Mouse (Mus musculus) heart, adult 8-10 months (tissue): ENCODE results near the gene Higd1a. TPM values are rescaled to one million over a fixed set of nuclear protein-coding genes. Genes with fewer than 3 reads are reported as not detected.

Experiments used
- DNase-seq: peaks from one replicate; pipeline ENCODE4 v3.0.0; 2022; ENCODE audit warnings: low spot score
- total RNA-seq, 4 experiments: library from RNA; stranded (reverse); gene quantifications; 2 replicates each; pipeline ENCODE4 v1.2.4; 2022

The Higd1a gene
- total RNA-seq, 4 experiments from 2014 or later = 186 to 221 (median 198) TPM

GRCm38 (mm10) chr9:121838829-121839621 lies 19.1 kb downstream of the Higd1a start, which contains the start of gene Ccdc13:
Gene Ccdc13 (minus strand): TSS chr9:121839461.
- DNase-seq = peak; percentile 49

GRCm38 (mm10) chr9:121838008-121838407 lies 20.2 kb downstream of the Higd1a start:
- no peak for DNase-seq

- DNase-seq = no peak
Measured at GRCm38 (mm10) chr9:121833825-121834224, 24.3 kb downstream of the Higd1a start.

- peak; percentile 77 for DNase-seq
Measured at GRCm38 (mm10) chr9:121830956-121831293, 27.2 kb downstream of the Higd1a start.

GRCm38 (mm10) chr9:121830243-121830955 lies 27.8 kb downstream of the Higd1a start:
- DNase-seq = peak; percentile 16

- no peak for DNase-seq
Measured at GRCm38 (mm10) chr9:121829270-121829992, 28.7 kb downstream of the Higd1a start.

GRCm38 (mm10) chr9:121828314-121828713 lies 29.8 kb downstream of the Higd1a start:
- no peak for DNase-seq

- no peak for DNase-seq
Measured at GRCm38 (mm10) chr9:121826356-121826755, 31.8 kb downstream of the Higd1a start.

- DNase-seq = no peak
Measured at GRCm38 (mm10) chr9:121823991-121824390, 34.2 kb downstream of the Higd1a start.

- DNase-seq = peak; percentile 51
Measured at GRCm38 (mm10) chr9:121823051-121823450, 35.1 kb downstream of the Higd1a start.

GRCm38 (mm10) chr9:121822585-121822991 lies 35.6 kb downstream of the Higd1a start:
- DNase-seq = no peak

- DNase-seq = no peak
Measured at GRCm38 (mm10) chr9:121820765-121821164, 37.4 kb downstream of the Higd1a start.

- no peak for DNase-seq
Measured at GRCm38 (mm10) chr9:121819771-121820471, 38.2 kb downstream of the Higd1a start.

- no peak for DNase-seq
Measured at GRCm38 (mm10) chr9:121819073-121819770, 38.9 kb downstream of the Higd1a start.

GRCm38 (mm10) chr9:121815183-121815582 lies 43.0 kb downstream of the Higd1a start:
- DNase-seq = no peak

- no peak for DNase-seq
Measured at GRCm38 (mm10) chr9:121810081-121810821, 47.9 kb downstream of the Higd1a start.

GRCm38 (mm10) chr9:121808511-121808910 lies 49.7 kb downstream of the Higd1a start:
- DNase-seq = no peak

GRCm38 (mm10) chr9:121807947-121808346 lies 50.2 kb downstream of the Higd1a start:
- DNase-seq = no peak

- no peak for DNase-seq
Measured at GRCm38 (mm10) chr9:121807546-121807945, 50.6 kb downstream of the Higd1a start.

- DNase-seq = no peak
Measured at GRCm38 (mm10) chr9:121802747-121803146, 55.4 kb downstream of the Higd1a start.
